Mouse (Mus musculus): Measurements from ENCODE around the gene Osbpl9. TPM values are rescaled to one million over a fixed set of nuclear protein-coding genes. Genes with fewer than 3 reads are reported as not detected.

Osbpl9 gene
- polyA plus RNA-seq, 2 experiments = 17.7 to 25.4 TPM

DNA sequence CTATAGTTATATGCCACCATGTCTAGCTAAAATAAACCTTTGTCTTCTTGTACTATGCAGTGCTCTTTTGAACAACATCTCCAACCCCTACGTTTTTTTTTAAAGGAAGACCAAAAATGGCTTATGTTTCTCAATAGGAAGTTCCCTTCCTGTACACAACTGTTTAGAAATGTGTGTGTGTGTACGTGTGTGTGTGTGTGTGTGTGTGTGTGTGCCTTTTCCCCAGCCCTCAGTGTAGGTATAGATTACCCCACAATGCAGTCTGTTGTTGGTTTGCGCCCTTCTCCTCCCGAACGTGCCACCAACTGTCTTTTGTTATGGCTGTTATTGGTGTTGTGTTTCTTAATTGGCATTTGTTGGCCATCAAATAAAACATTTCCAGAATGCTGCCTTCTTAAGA is 5.5 kb upstream of the Osbpl9 start:
- H3K9ac ChIP-seq (replicated peaks) = no peak overlapping the region
- no peaks in the 10 kb centered on the region for H3K9me3 ChIP-seq (ENCODE audit: control insufficient read depth, low read length)
- H3K4me1 ChIP-seq (replicated peaks; ENCODE audit: control insufficient read depth in 2 of 2, insufficient read depth in 2 of 2, low read length in 1 of 2) = peaks cover 0 to 3% of the 10 kb centered on the region in 2 experiments; a peak in 1 of 4 replicates
- TF ChIP-seq CTCF (IDR thresholded peaks at IDR 0.05; ENCODE audit: low read depth) (no peak), EP300 (IDR thresholded peaks at IDR 0.05; ENCODE audit: low read depth) (no peak)
- no peak for DNase-seq (ENCODE audit: low read depth in 3 of 3, low spot score in 3 of 3)
- H3K36me3 ChIP-seq (replicated peaks; ENCODE audit: control insufficient read depth, insufficient read depth, low read depth) = no peaks in the 10 kb centered on the region
- H3K4me2 ChIP-seq (ENCODE audit: low read depth) = no peak overlapping the region
- H3K27ac ChIP-seq = no peak overlapping the region
- 44% methylated on average over 5 of the region's 5 CpGs for WGBS (ENCODE audit: insufficient replicate concordance)
- H3K27me3 ChIP-seq (ENCODE audit: control insufficient read depth, insufficient read depth, low read length) = no peaks in the 10 kb centered on the region
- ATAC-seq (ENCODE audit: insufficient read depth) = no peak
- H3K4me3 ChIP-seq (ENCODE audit: insufficient read depth in 1 of 2, low read depth in 2 of 2, low read length in 2 of 2) = no peak overlapping the region

GRCm38 (mm10) chr4:109204416-109204815 is 2.3 kb upstream of the Osbpl9 start:
- Histone ChIP-seq H3K4me2 (ENCODE audit: low read depth) (no peak overlapping the region), H3K27me3 (ENCODE audit: control insufficient read depth, insufficient read depth, low read length) (no peaks in the 10 kb centered on the region), H3K27ac (no peak overlapping the region), H3K9ac (replicated peaks) (no peak overlapping the region), H3K4me3 (ENCODE audit: insufficient read depth in 1 of 2, low read depth in 2 of 2, low read length in 2 of 2) (no peak overlapping the region), H3K9me3 (ENCODE audit: control insufficient read depth, low read length) (no peaks in the 10 kb centered on the region), H3K36me3 (replicated peaks; ENCODE audit: control insufficient read depth, insufficient read depth, low read depth) (no peaks in the 10 kb centered on the region), H3K4me1 (replicated peaks; ENCODE audit: control insufficient read depth in 2 of 2, insufficient read depth in 2 of 2, low read length in 1 of 2) (peaks cover 3 to 8% of the 10 kb centered on the region in 2 experiments; a peak in 3 of 4 replicates)
- no peak for ATAC-seq (ENCODE audit: insufficient read depth)
- peak in 1 of 3 experiments; percentile 26 for DNase-seq (ENCODE audit: low read depth in 3 of 3, low spot score in 3 of 3)
- TF ChIP-seq CTCF (IDR thresholded peaks at IDR 0.05; ENCODE audit: low read depth) (no peak), EP300 (IDR thresholded peaks at IDR 0.05; ENCODE audit: low read depth) (no peak)
- 55% methylated on average over 1 of the region's 1 CpGs for WGBS (ENCODE audit: insufficient replicate concordance)

DNA sequence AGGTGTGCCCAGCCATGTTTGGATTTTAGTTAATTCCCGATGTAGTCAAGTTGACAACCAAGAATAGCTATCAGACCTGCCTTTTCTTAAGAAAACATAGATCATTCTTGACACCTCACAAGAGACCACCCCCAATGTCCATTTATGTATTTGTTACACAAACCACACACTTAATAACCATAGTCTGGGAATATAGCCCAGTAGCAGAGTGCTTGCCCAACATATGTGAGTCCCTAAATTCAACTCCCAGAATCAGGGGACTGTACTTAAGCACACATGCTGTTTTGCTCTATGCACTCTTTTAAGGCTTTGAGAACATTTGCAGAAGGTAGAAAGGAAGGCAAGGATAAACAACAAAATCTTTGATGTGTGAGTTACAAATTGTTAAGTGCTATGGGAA is 1.9 kb upstream of the Osbpl9 start:
- Histone ChIP-seq H3K4me1 (replicated peaks; ENCODE audit: control insufficient read depth in 2 of 2, insufficient read depth in 2 of 2, low read length in 1 of 2) (peaks cover 3 to 8% of the 10 kb centered on the region in 2 experiments; a peak in 3 of 4 replicates), H3K9ac (replicated peaks) (no peak overlapping the region), H3K4me3 (ENCODE audit: insufficient read depth in 1 of 2, low read depth in 2 of 2, low read length in 2 of 2) (no peak overlapping the region), H3K27me3 (ENCODE audit: control insufficient read depth, insufficient read depth, low read length) (no peaks in the 10 kb centered on the region), H3K4me2 (ENCODE audit: low read depth) (no peak overlapping the region), H3K9me3 (ENCODE audit: control insufficient read depth, low read length) (no peaks in the 10 kb centered on the region), H3K27ac (no peak overlapping the region), H3K36me3 (replicated peaks; ENCODE audit: control insufficient read depth, insufficient read depth, low read depth) (no peaks in the 10 kb centered on the region)
- DNase-seq (ENCODE audit: low read depth in 3 of 3, low spot score in 3 of 3) = no peak
- no peak for TF ChIP-seq CTCF (IDR thresholded peaks at IDR 0.05; ENCODE audit: low read depth)
- no peak for TF ChIP-seq EP300 (IDR thresholded peaks at IDR 0.05; ENCODE audit: low read depth)
- 61% methylated on average over 1 of the region's 1 CpGs for WGBS (ENCODE audit: insufficient replicate concordance)
- ATAC-seq (ENCODE audit: insufficient read depth) = no peak

DNA sequence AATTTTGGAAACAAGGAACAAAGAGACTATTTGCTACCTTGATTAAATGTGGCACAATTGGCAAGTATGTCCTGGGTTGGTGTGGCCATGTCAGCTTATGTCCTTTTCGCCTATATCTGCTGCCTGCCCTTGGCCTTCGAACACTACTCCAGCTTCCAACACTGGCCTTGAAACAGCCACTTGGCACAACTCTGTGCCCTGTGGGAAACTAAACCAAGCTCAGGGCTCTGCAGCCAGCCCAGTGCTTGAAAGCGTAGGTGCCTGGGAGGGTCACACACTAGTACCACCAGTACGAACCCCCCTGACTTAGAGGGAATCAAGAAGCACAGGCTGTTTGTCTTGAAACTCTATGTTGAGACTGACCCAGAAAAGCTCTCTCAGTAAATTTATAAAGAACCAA is 3.0 kb downstream of the Osbpl9 start:
- Histone ChIP-seq H3K9ac (replicated peaks) (no peak overlapping the region), H3K4me1 (replicated peaks; ENCODE audit: control insufficient read depth in 2 of 2, insufficient read depth in 2 of 2, low read length in 1 of 2) (peaks cover 0 to 8% of the 10 kb centered on the region in 2 experiments; a peak in 3 of 4 replicates), H3K4me3 (ENCODE audit: insufficient read depth in 1 of 2, low read depth in 2 of 2, low read length in 2 of 2) (no peak overlapping the region), H3K4me2 (ENCODE audit: low read depth) (no peak overlapping the region), H3K9me3 (ENCODE audit: control insufficient read depth, low read length) (no peaks in the 10 kb centered on the region), H3K36me3 (replicated peaks; ENCODE audit: control insufficient read depth, insufficient read depth, low read depth) (no peaks in the 10 kb centered on the region), H3K27me3 (ENCODE audit: control insufficient read depth, insufficient read depth, low read length) (no peaks in the 10 kb centered on the region), H3K27ac (no peak overlapping the region)
- TF ChIP-seq CTCF (IDR thresholded peaks at IDR 0.05; ENCODE audit: low read depth) = no peak
- TF ChIP-seq EP300 (IDR thresholded peaks at IDR 0.05; ENCODE audit: low read depth) = no peak
- 82% methylated on average over 4 of the region's 4 CpGs for WGBS (ENCODE audit: insufficient replicate concordance)
- ATAC-seq (ENCODE audit: insufficient read depth) = no peak
- DNase-seq (ENCODE audit: low read depth in 3 of 3, low spot score in 3 of 3) = no peak

DNA sequence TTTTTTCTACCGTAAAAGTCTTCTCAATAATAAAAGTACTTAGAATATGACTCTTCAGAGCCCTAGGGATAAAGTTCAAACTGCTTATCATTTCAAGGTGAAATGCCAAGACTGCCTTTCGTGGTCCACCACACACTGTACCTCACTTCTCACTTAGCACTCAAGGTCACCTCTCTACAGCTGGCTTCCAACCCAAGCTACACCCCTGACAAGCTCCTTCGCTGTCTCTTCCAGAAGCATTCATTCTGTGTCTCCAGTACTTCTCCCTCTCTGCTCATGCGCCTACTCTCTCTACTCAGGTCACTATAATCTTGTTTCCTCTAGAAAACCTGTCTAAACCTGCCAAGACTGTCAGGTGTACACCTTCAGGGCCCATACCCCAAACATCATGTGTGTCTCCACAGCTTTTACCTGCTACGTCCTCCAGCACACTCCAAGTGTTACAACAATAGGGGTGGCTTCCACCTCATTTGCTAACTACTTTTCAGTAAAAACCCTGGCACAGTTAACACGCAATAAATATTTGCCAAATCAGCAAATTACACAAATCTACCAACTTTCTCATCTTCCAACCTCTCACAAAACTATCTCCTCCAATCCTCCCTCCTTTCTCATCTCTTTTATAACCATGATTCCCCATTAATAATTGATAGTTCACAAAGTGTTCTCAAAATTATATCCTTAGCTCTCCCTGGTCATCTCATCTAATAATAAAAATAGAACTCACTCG is 6.0 kb downstream of the Osbpl9 start:
- H3K27me3 ChIP-seq (ENCODE audit: control insufficient read depth, insufficient read depth, low read length) = no peaks in the 10 kb centered on the region
- no peak overlapping the region for H3K9ac ChIP-seq (replicated peaks)
- H3K27ac ChIP-seq = no peak overlapping the region
- H3K4me3 ChIP-seq (ENCODE audit: insufficient read depth in 1 of 2, low read depth in 2 of 2, low read length in 2 of 2) = no peak overlapping the region
- H3K9me3 ChIP-seq (ENCODE audit: control insufficient read depth, low read length) = no peaks in the 10 kb centered on the region
- ATAC-seq (ENCODE audit: insufficient read depth) (no peak), DNase-seq (ENCODE audit: low read depth in 3 of 3, low spot score in 3 of 3) (no peak)
- no peaks in the 10 kb centered on the region for H3K36me3 ChIP-seq (replicated peaks; ENCODE audit: control insufficient read depth, insufficient read depth, low read depth)
- TF ChIP-seq CTCF (IDR thresholded peaks at IDR 0.05; ENCODE audit: low read depth) (no peak), EP300 (IDR thresholded peaks at IDR 0.05; ENCODE audit: low read depth) (no peak)
- peaks cover 0 to 4% of the 10 kb centered on the region in 2 experiments; a peak in 2 of 4 replicates for H3K4me1 ChIP-seq (replicated peaks; ENCODE audit: control insufficient read depth in 2 of 2, insufficient read depth in 2 of 2, low read length in 1 of 2)
- no peak overlapping the region for H3K4me2 ChIP-seq (ENCODE audit: low read depth)
- 69% methylated on average over 7 of the region's 7 CpGs for WGBS (ENCODE audit: insufficient replicate concordance)
